Mouse (Mus musculus) cerebral cortex, adult 2 months (tissue): ENCODE measurements around the gene Dusp22.

Experiments
- WGBS: fragments of 180-500 bp; shearing (Covaris S2); methylation state at CpG from one replicate; pipeline ENCODE4 v1.1.7; 2018; 5-methylcytosine and 5-hydroxymethylcytosine counted together

The Dusp22 gene

GRCm38 (mm10) chr13:30673878-30674277 lies 14.1 kb downstream of the Dusp22 start:
- WGBS: 95% methylated on average over 5 of the region's 5 CpGs

GRCm38 (mm10) chr13:30678822-30679221 lies 19.0 kb downstream of the Dusp22 start:
- 87% methylated on average over 5 of the region's 5 CpGs for WGBS

DNA sequence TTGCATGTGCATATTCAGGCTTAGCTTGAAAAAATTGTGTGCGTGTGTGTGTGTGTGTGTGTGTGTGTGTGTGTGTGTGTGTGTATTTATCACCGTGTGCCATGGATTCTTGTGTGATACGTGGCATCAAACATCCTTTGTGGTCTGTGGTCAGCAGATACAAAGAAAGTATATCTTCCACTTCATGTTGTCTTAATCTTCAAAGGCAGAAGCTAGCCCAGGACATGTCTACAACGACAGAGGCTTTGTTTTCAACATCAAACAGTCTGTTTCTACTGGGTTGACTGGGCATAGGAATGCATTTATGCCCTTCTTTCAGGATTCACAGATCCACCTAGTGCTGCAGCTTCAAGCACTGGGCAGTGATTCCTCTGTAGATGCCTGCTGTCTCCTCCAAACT lies 22.1 kb downstream of the Dusp22 start:
- WGBS: 77% methylated on average over 4 of the region's 4 CpGs

DNA sequence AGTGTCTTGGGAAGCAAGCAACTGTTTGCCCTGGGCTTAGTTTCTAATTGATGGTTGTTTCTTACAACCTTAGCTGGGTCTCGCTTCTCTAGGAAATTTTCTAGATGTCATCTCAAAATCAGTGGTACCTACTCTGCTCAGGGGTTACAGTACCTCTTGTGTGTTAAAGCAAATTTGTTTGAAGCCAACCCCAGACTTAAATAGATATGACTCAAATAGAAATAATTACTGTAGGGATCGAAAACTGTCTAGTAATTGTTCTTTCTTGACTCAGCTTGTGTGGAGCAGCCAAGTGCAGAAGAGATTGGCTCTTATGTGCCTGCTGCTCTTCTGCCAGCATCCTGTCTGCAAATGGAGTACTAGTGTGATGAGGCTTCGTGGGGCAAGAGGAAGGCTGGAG lies 22.5 kb downstream of the Dusp22 start:
- 52% methylated on average over 3 of the region's 3 CpGs for WGBS

GRCm38 (mm10) chr13:30684614-30685122 lies 24.9 kb downstream of the Dusp22 start:
- 70% methylated on average over 6 of the region's 6 CpGs for WGBS

- WGBS: 78% methylated on average over 2 of the region's 2 CpGs
Measured at GRCm38 (mm10) chr13:30685957-30686356, 26.2 kb downstream of the Dusp22 start.

GRCm38 (mm10) chr13:30688035-30688616 lies 28.3 kb downstream of the Dusp22 start:
- WGBS: 59% methylated on average over 12 of the region's 12 CpGs

DNA sequence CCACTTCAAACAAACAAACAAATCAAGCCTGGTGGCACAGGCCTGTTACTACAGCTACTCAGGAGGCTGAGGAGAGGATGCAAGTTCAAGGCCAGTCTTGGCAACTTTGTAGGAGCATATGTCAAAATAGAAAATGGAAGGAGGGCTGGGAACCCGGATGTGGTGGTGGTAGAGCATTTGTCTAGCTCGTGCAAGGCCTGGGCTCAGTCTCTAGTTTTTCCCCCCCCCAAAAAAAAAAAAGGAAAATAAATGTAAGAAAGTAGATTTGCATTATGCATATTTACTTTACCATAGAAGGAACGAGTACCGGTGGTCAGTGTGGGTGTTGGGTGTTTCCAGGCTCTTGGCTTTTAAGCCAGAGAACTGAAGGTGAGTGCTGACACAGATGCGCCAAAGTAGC lies 29.7 kb downstream of the Dusp22 start:
- WGBS: 79% methylated on average over 5 of the region's 5 CpGs

DNA sequence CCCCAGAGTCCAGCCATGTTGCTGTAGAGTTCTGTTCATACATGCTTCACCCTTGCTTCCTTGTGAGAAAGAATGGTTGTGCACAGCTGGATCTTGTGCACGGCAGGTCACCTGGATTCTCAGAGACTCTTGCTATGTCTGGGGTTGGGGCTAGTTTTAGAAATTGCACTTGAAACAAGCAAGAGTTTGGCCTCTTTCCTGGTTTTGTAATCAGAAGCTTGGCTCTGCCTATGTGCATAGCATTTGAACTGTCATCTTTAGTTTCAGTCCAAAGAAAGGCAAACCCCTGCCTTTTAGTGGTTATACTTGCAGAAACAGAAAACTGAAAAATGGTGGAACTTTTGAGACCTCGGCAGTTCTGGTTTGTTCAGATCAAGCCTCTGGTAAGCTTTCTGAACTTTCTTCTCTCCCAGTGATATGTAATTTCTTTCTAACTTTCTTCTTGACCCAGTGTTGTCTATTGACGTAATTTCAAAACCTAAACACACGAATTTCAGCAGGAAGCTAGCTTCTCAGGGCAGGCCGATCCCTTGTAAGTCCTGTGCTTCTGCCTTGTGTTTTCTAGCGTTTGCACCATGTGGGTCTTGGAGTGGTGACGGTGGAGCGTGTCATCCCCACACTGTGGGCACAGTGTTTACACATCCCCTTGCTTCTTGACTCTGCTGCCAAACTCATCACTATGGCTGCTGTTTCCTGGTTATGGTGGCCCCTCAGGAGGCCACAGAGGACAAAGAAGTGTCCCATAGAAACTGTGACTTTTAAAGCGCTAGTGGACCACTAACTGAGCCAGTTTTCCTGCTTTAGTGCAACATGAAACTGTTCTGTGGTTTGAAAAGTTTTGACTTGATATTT lies 31.9 kb downstream of the Dusp22 start:
- WGBS: 48% methylated on average over 9 of the region's 9 CpGs

- WGBS: 61% methylated on average over 7 of the region's 7 CpGs
Measured at GRCm38 (mm10) chr13:30692644-30693385, 33.0 kb downstream of the Dusp22 start.

- 38% methylated on average over 1 of the region's 1 CpGs for WGBS
Measured at GRCm38 (mm10) chr13:30695232-30695631, 35.4 kb downstream of the Dusp22 start.

DNA sequence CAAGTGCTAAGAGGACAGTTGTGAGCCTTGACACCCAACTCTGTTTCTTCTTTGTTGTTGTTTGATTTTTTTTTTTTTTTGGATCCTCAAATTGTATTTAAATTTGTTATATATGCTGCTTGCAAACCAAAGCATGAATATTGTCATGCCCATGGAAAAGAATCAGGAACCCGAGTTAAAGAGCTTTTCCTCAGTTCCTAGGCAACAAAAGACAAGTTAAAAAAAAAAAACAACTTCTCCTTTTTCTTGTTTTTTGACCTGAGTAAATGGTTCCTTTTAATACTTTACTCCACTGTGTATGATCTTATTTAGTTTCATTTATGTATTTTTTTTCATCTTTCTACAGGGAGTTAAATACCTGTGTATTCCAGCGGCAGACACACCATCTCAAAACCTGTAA lies 36.1 kb downstream of the Dusp22 start:
- 62% methylated on average over 2 of the region's 2 CpGs for WGBS

- WGBS: 87% methylated on average over 5 of the region's 5 CpGs
Measured at GRCm38 (mm10) chr13:30697880-30698279, 38.1 kb downstream of the Dusp22 start.

- WGBS: 91% methylated on average over 5 of the region's 5 CpGs
Measured at GRCm38 (mm10) chr13:30702695-30703094, 42.9 kb downstream of the Dusp22 start.

DNA sequence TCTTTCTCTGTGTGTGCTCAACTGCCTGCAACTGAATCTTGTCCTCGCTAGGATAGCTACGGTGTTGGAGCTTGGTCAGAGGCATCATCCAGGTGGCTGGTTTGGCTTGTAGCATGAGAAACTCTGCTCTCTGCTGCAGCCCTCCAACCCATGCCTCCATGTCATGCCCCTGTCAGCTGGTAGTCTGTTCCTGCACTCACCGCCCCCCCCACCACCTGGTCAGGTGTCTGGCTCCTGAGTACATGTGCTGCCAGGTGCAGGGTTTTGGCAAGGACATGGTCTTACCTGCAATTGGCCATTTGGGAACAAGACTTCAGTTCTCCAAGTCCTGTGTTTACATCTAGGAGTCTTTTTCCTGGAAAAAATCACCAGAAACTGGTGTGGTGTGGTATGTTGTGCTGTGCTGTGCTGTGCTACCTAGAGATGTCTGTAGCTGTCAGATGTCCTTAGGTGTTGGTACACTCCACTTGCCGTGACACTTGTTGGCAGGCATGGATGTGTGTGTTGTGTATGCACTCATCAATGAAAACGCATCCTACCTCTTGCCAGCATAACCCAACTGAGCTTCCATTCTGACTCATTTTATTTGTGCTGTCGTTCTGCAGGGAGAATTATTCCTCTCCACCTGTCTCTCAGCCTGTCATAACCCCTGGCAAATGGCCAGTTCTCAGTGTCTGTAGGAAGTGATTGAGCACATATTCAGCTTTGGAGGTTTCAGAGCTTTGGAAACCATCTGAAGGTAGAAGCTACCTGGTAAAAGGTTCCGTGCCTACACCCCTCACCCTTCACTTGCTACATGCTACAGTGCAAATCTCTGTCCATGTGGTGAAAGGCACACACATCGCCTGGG lies 44.7 kb downstream of the Dusp22 start:
- 75% methylated on average over 8 of the region's 8 CpGs for WGBS

DNA sequence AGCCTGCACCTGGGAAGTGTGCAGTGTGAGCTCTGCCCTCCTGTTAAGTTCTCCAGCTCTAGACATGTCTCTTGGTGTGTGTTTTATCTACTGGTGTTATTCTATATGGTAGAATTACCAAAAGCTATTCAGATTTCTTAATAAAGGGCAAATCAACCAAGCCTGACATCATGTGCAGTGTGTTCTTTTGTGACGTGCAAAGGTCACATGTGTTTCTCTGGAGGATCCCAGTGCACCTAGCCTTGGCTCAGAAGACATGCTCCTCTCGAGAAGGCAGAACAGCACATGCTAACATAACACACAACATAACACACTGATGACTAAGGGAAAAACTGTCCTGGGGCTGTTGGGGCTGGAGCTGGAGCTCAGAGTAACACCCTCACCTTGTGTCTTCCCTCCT lies 51.3 kb downstream of the Dusp22 start:
- 87% methylated on average over 2 of the region's 2 CpGs for WGBS

DNA sequence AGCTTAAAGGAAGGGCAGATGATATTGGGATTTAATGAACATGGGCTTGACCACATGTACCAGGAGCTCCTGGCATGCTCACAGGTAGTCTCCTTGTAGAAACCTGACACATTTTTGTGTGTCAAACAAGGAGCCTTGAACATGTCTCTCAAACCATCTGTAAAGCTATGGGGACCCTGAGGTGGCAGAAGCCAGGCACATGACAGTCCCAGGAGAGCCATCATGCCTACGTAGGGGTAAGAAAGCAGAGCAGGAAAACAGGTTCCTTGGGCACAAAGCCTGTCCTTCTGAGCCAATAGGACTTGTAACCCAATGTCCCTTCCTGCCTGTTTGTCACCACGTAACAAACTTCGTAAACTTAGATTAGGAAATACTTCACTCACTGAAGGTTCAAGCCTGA lies 51.9 kb downstream of the Dusp22 start:
- WGBS: 100% methylated on average over 3 of the region's 3 CpGs

GRCm38 (mm10) chr13:30712280-30712679 lies 52.5 kb downstream of the Dusp22 start:
- 73% methylated on average over 6 of the region's 6 CpGs for WGBS

- WGBS: 71% methylated on average over 3 of the region's 3 CpGs
Measured at GRCm38 (mm10) chr13:30713621-30714020, 53.8 kb downstream of the Dusp22 start.

GRCm38 (mm10) chr13:30714552-30714951 lies 54.8 kb downstream of the Dusp22 start:
- WGBS: 96% methylated on average over 6 of the region's 6 CpGs

- WGBS: 87% methylated on average over 7 of the region's 7 CpGs
Measured at GRCm38 (mm10) chr13:30715060-30715459, 55.3 kb downstream of the Dusp22 start.
